Mouse (Mus musculus) lung, postnatal 0 days (tissue): ENCODE data around the gene Tex22.
A peak's percentile ranks its signal among the peaks of the same experiment; 100 is the strongest.

Source experiments
- CTCF ChIP-seq: IDR thresholded peaks from 2 replicates; pipeline ENCODE4 v1.5.1; 2016; ENCODE audit warnings: antibody characterized with exemption, mild to moderate bottlenecking
- EP300 ChIP-seq: IDR thresholded peaks from 2 replicates; pipeline ENCODE4 v1.6.1; 2016; ENCODE audit warnings: antibody characterized with exemption, mild to moderate bottlenecking, control low read depth

- TF ChIP-seq CTCF (peak; percentile 30), EP300 (no peak)
Observed at GRCm38 (mm10) chr12:113114856-113115538, 40.7 kb downstream of the Tex22 start.
